Mouse (Mus musculus) olfactory bulb, adult 2 months (tissue): Measurements from ENCODE around the gene Hyal1.

ENCODE experiments used
- CTCF ChIP-seq: fragments of 200-500 bp; IDR thresholded peaks from 2 replicates; pipeline ENCODE4 v1.5.1; 2012; ENCODE audit warnings: low read depth, mild to moderate bottlenecking, low read length, moderate library complexity; ENCODE audit not compliant: insufficient read depth
- POLR2A ChIP-seq: fragments of 200-500 bp; IDR thresholded peaks from 2 replicates; pipeline ENCODE4 v1.6.1; 2012; ENCODE audit warnings: mild to moderate bottlenecking, low read depth, low read length, moderate library complexity; ENCODE audit not compliant: insufficient read depth

- TF ChIP-seq CTCF (no peak), POLR2A (no peak)
Measured at GRCm38 (mm10) chr9:107575579-107576356, 959 bp upstream of the Hyal1 start.
